Mouse (Mus musculus): ENCODE results near the gene Ciao2a. TPM values are rescaled to one million over a fixed set of nuclear protein-coding genes. Genes with fewer than 3 reads are reported as not detected.

Gene Ciao2a
- polyA plus RNA-seq, 1 experiment from 2014 or later = 141 TPM

GRCm38 (mm10) chr9:66125543-66126455 lies 612 bp upstream of the Ciao2a start:
- H3K27ac ChIP-seq (ENCODE audit: low read length) = peak overlapping the region; percentile 73
- H3K9ac ChIP-seq (ENCODE audit: low read length) = peak overlapping the region; percentile 66
- H3K4me1 ChIP-seq (replicated peaks; ENCODE audit: control insufficient read depth, insufficient read depth, low read length) = peaks cover 24% of the 10 kb centered on the region
- ATAC-seq (ENCODE audit: low read depth) = no peak
- H3K4me2 ChIP-seq (ENCODE audit: low read depth, low read length) = peak overlapping the region; percentile 84
- H3K4me3 ChIP-seq (ENCODE audit: low read length) = peak overlapping the region; percentile 64
- WGBS = 44% methylated on average over 12 of the region's 12 CpGs
- H3K27me3 ChIP-seq (ENCODE audit: control insufficient read depth, insufficient read depth, low read depth, low read length) = no peaks in the 10 kb centered on the region
- H3K36me3 ChIP-seq (ENCODE audit: control insufficient read depth, insufficient read depth, low read length) = peaks cover 1% of the 10 kb centered on the region; the same call in 1 of the 2 replicates
- H3K9me3 ChIP-seq (ENCODE audit: control insufficient read depth, low read length) = no peaks in the 10 kb centered on the region

- 31% methylated on average over 6 of the region's 6 CpGs for WGBS
- peak overlapping the region; percentile 84 for H3K4me2 ChIP-seq (ENCODE audit: low read depth, low read length)
These were observed 759 bp downstream of the Ciao2a start for GRCm38 (mm10) chr9:66127193-66127546.

GRCm38 (mm10) chr9:66127884-66128283 lies 1.5 kb downstream of the Ciao2a start:
- no peak overlapping the region for H3K9ac ChIP-seq (ENCODE audit: low read length)
- no peak overlapping the region; the same call in 1 of the 2 replicates for H3K4me3 ChIP-seq (ENCODE audit: low read length)
- peak overlapping the region; percentile 84 for H3K4me2 ChIP-seq (ENCODE audit: low read depth, low read length)

More at GRCm38 (mm10) chr9:66127193-66127546, 759 bp downstream of the Ciao2a start:
- H3K4me3 ChIP-seq (ENCODE audit: low read length) = peak overlapping the region; percentile 64
- peaks cover 24% of the 10 kb centered on the region for H3K4me1 ChIP-seq (replicated peaks; ENCODE audit: control insufficient read depth, insufficient read depth, low read length)
- peaks cover 3% of the 10 kb centered on the region; the same call in 1 of the 2 replicates for H3K36me3 ChIP-seq (ENCODE audit: control insufficient read depth, insufficient read depth, low read length)
- H3K27ac ChIP-seq (ENCODE audit: low read length) = peak overlapping the region; percentile 58
- H3K9ac ChIP-seq (ENCODE audit: low read length) = peak overlapping the region; percentile 69
- ATAC-seq (ENCODE audit: low read depth) = no peak
- H3K9me3 ChIP-seq (ENCODE audit: control insufficient read depth, low read length) = no peaks in the 10 kb centered on the region
- no peaks in the 10 kb centered on the region for H3K27me3 ChIP-seq (ENCODE audit: control insufficient read depth, insufficient read depth, low read depth, low read length)

GRCm38 (mm10) chr9:66131466-66131865 lies 5.1 kb downstream of the Ciao2a start:
- WGBS = 87% methylated on average over 2 of the region's 2 CpGs
- Histone ChIP-seq H3K9me3 (ENCODE audit: control insufficient read depth, low read length) (no peaks in the 10 kb centered on the region), H3K36me3 (ENCODE audit: control insufficient read depth, insufficient read depth, low read length) (peaks cover 21% of the 10 kb centered on the region), H3K4me1 (replicated peaks; ENCODE audit: control insufficient read depth, insufficient read depth, low read length) (peaks cover 6% of the 10 kb centered on the region), H3K4me3 (ENCODE audit: low read length) (no peak overlapping the region), H3K27ac (ENCODE audit: low read length) (no peak overlapping the region), H3K4me2 (ENCODE audit: low read depth, low read length) (no peak overlapping the region), H3K9ac (ENCODE audit: low read length) (no peak overlapping the region), H3K27me3 (ENCODE audit: control insufficient read depth, insufficient read depth, low read depth, low read length) (no peaks in the 10 kb centered on the region)
- ATAC-seq (ENCODE audit: low read depth) = no peak

More at GRCm38 (mm10) chr9:66127884-66128283, 1.5 kb downstream of the Ciao2a start:
- Histone ChIP-seq H3K27ac (ENCODE audit: low read length) (no peak overlapping the region), H3K9me3 (ENCODE audit: control insufficient read depth, low read length) (no peaks in the 10 kb centered on the region), H3K4me1 (replicated peaks; ENCODE audit: control insufficient read depth, insufficient read depth, low read length) (peaks cover 22% of the 10 kb centered on the region), H3K36me3 (ENCODE audit: control insufficient read depth, insufficient read depth, low read length) (peaks cover 6% of the 10 kb centered on the region; the same call in 1 of the 2 replicates), H3K27me3 (ENCODE audit: control insufficient read depth, insufficient read depth, low read depth, low read length) (no peaks in the 10 kb centered on the region)
- no peak for ATAC-seq (ENCODE audit: low read depth)
- 78% methylated on average over 4 of the region's 4 CpGs for WGBS

- Histone ChIP-seq H3K27me3 (ENCODE audit: control insufficient read depth, insufficient read depth, low read depth, low read length) (no peaks in the 10 kb centered on the region), H3K9ac (ENCODE audit: low read length) (no peak overlapping the region), H3K27ac (ENCODE audit: low read length) (no peak overlapping the region), H3K4me2 (ENCODE audit: low read depth, low read length) (no peak overlapping the region), H3K4me3 (ENCODE audit: low read length) (no peak overlapping the region), H3K36me3 (ENCODE audit: control insufficient read depth, insufficient read depth, low read length) (peaks cover 32% of the 10 kb centered on the region), H3K9me3 (ENCODE audit: control insufficient read depth, low read length) (no peaks in the 10 kb centered on the region), H3K4me1 (replicated peaks; ENCODE audit: control insufficient read depth, insufficient read depth, low read length) (no peaks in the 10 kb centered on the region)
- ATAC-seq (ENCODE audit: low read depth) = no peak
- 45% methylated on average over 4 of the region's 4 CpGs for WGBS
These were observed 9.6 kb downstream of the Ciao2a start for GRCm38 (mm10) chr9:66135967-66136366.

GRCm38 (mm10) chr9:66138193-66138592 lies 11.8 kb downstream of the Ciao2a start:
- no peak overlapping the region for H3K9ac ChIP-seq (ENCODE audit: low read length)
- H3K27ac ChIP-seq (ENCODE audit: low read length) = no peak overlapping the region
- H3K4me3 ChIP-seq (ENCODE audit: low read length) = no peak overlapping the region
- no peaks in the 10 kb centered on the region for H3K27me3 ChIP-seq (ENCODE audit: control insufficient read depth, insufficient read depth, low read depth, low read length)
- no peak overlapping the region for H3K4me2 ChIP-seq (ENCODE audit: low read depth, low read length)
- 89% methylated on average over 7 of the region's 7 CpGs for WGBS
- no peak for ATAC-seq (ENCODE audit: low read depth)
- peaks cover 26% of the 10 kb centered on the region for H3K36me3 ChIP-seq (ENCODE audit: control insufficient read depth, insufficient read depth, low read length)
- H3K9me3 ChIP-seq (ENCODE audit: control insufficient read depth, low read length) = no peaks in the 10 kb centered on the region
- no peaks in the 10 kb centered on the region for H3K4me1 ChIP-seq (replicated peaks; ENCODE audit: control insufficient read depth, insufficient read depth, low read length)

- ATAC-seq (ENCODE audit: low read depth) = no peak
- no peaks in the 10 kb centered on the region for H3K4me1 ChIP-seq (replicated peaks; ENCODE audit: control insufficient read depth, insufficient read depth, low read length)
- H3K36me3 ChIP-seq (ENCODE audit: control insufficient read depth, insufficient read depth, low read length) = peaks cover 13% of the 10 kb centered on the region
- H3K27me3 ChIP-seq (ENCODE audit: control insufficient read depth, insufficient read depth, low read depth, low read length) = no peaks in the 10 kb centered on the region
- no peak overlapping the region for H3K9ac ChIP-seq (ENCODE audit: low read length)
- H3K27ac ChIP-seq (ENCODE audit: low read length) = no peak overlapping the region
- H3K4me2 ChIP-seq (ENCODE audit: low read depth, low read length) = no peak overlapping the region
- H3K9me3 ChIP-seq (ENCODE audit: control insufficient read depth, low read length) = no peaks in the 10 kb centered on the region
- WGBS = 64% methylated on average over 1 of the region's 1 CpGs
- H3K4me3 ChIP-seq (ENCODE audit: low read length) = no peak overlapping the region
These were observed 15.9 kb downstream of the Ciao2a start for GRCm38 (mm10) chr9:66142265-66142664.

GRCm38 (mm10) chr9:66144248-66144647 lies 17.8 kb downstream of the Ciao2a start:
- ATAC-seq (ENCODE audit: low read depth) = peak; percentile 45; the same call in 1 of the 2 replicates
- 7% methylated on average over 6 of the region's 6 CpGs for WGBS
- H3K4me1 ChIP-seq (replicated peaks; ENCODE audit: control insufficient read depth, insufficient read depth, low read length) = no peaks in the 10 kb centered on the region
- peaks cover 9% of the 10 kb centered on the region for H3K36me3 ChIP-seq (ENCODE audit: control insufficient read depth, insufficient read depth, low read length)
- no peak overlapping the region for H3K4me2 ChIP-seq (ENCODE audit: low read depth, low read length)
- no peak overlapping the region for H3K27ac ChIP-seq (ENCODE audit: low read length)
- no peak overlapping the region for H3K9ac ChIP-seq (ENCODE audit: low read length)
- no peaks in the 10 kb centered on the region for H3K9me3 ChIP-seq (ENCODE audit: control insufficient read depth, low read length)
- H3K27me3 ChIP-seq (ENCODE audit: control insufficient read depth, insufficient read depth, low read depth, low read length) = no peaks in the 10 kb centered on the region
- H3K4me3 ChIP-seq (ENCODE audit: low read length) = no peak overlapping the region

- no peak for ATAC-seq (ENCODE audit: low read depth)
- H3K4me3 ChIP-seq (ENCODE audit: low read length) = no peak overlapping the region
- no peak overlapping the region for H3K9ac ChIP-seq (ENCODE audit: low read length)
- H3K27me3 ChIP-seq (ENCODE audit: control insufficient read depth, insufficient read depth, low read depth, low read length) = no peaks in the 10 kb centered on the region
- H3K4me1 ChIP-seq (replicated peaks; ENCODE audit: control insufficient read depth, insufficient read depth, low read length) = no peaks in the 10 kb centered on the region
- H3K36me3 ChIP-seq (ENCODE audit: control insufficient read depth, insufficient read depth, low read length) = no peaks in the 10 kb centered on the region
- H3K27ac ChIP-seq (ENCODE audit: low read length) = no peak overlapping the region
- no peak overlapping the region for H3K4me2 ChIP-seq (ENCODE audit: low read depth, low read length)
- no peaks in the 10 kb centered on the region for H3K9me3 ChIP-seq (ENCODE audit: control insufficient read depth, low read length)
These were observed 19.7 kb downstream of the Ciao2a start for GRCm38 (mm10) chr9:66146141-66146540.

Data from lung, embryonic 16.5 days (tissue).